Mouse (Mus musculus) urinary bladder, postnatal 4 days (tissue): Measurements from ENCODE around the gene Ttc13.
A peak's percentile ranks its signal among the peaks of the same experiment; 100 is the strongest.

Experiments
- DNase-seq, 2 experiments: peaks; one replicate each; pipeline ENCODE4 v3.0.0; 2021 to 2022; ENCODE audit warnings: low spot score in 2 of 2

Gene Ttc13

GRCm38 (mm10) chr8:124721862-124722515 lies at the start of gene Ttc13, which contains the start of gene Arv1:
Ttc13 (minus strand) TSS chr8:124721983.
Arv1 (plus strand) TSS chr8:124722139.
- DNase-seq: peak; percentile 93 to 94

GRCm38 (mm10) chr8:124763061-124763460 lies 41.3 kb upstream of the Ttc13 start:
- no peak for DNase-seq

- DNase-seq: no peak
These were observed 36.8 kb upstream of the Ttc13 start for GRCm38 (mm10) chr8:124758544-124758943.

GRCm38 (mm10) chr8:124756601-124757000 lies 34.8 kb upstream of the Ttc13 start:
- no peak for DNase-seq

GRCm38 (mm10) chr8:124756153-124756552 lies 34.4 kb upstream of the Ttc13 start:
- DNase-seq: no peak

GRCm38 (mm10) chr8:124755481-124755880 lies 33.7 kb upstream of the Ttc13 start:
- DNase-seq: no peak

- no peak for DNase-seq
These were observed 33.0 kb upstream of the Ttc13 start for GRCm38 (mm10) chr8:124754792-124755190.

GRCm38 (mm10) chr8:124754101-124754791 lies 32.5 kb upstream of the Ttc13 start:
- DNase-seq: no peak

- no peak for DNase-seq
These were observed 30.6 kb upstream of the Ttc13 start for GRCm38 (mm10) chr8:124752325-124752862.

- DNase-seq: peak in 1 of 2 experiments; percentile 21
These were observed 30.0 kb upstream of the Ttc13 start, which contains the start of gene Fam89a for GRCm38 (mm10) chr8:124751709-124752173. Fam89a (minus strand) TSS chr8:124751832.

- no peak for DNase-seq
These were observed 29.4 kb upstream of the Ttc13 start for GRCm38 (mm10) chr8:124751191-124751590.

GRCm38 (mm10) chr8:124746661-124747060 lies 24.9 kb upstream of the Ttc13 start:
- DNase-seq: no peak

GRCm38 (mm10) chr8:124739268-124739667 lies 17.5 kb upstream of the Ttc13 start:
- no peak for DNase-seq

- no peak for DNase-seq
These were observed 13.7 kb upstream of the Ttc13 start for GRCm38 (mm10) chr8:124735371-124735911.

- no peak for DNase-seq
These were observed 11.0 kb upstream of the Ttc13 start for GRCm38 (mm10) chr8:124732828-124733227.

GRCm38 (mm10) chr8:124724301-124724700 lies 2.5 kb upstream of the Ttc13 start:
- no peak for DNase-seq

- DNase-seq: no peak
These were observed 583 bp downstream of the Ttc13 start for GRCm38 (mm10) chr8:124720938-124721861.

- DNase-seq: no peak
These were observed 1.6 kb downstream of the Ttc13 start for GRCm38 (mm10) chr8:124720133-124720532.

- DNase-seq: no peak
These were observed 6.0 kb downstream of the Ttc13 start for GRCm38 (mm10) chr8:124715736-124716135.

GRCm38 (mm10) chr8:124713207-124713606 lies 8.6 kb downstream of the Ttc13 start:
- DNase-seq: no peak

GRCm38 (mm10) chr8:124705823-124706222 lies 16.0 kb downstream of the Ttc13 start:
- DNase-seq: no peak
